Mouse (Mus musculus) G1E (cell line): ENCODE results near the gene B3gat2. TPM values are rescaled to one million over a fixed set of nuclear protein-coding genes. Genes with fewer than 3 reads are reported as not detected.

ENCODE experiments used
- ATAC-seq: 2 replicates; pipeline ENCODE4 v1.8.0; 2016; ENCODE audit warnings: mild to moderate bottlenecking; ENCODE audit not compliant: insufficient number of reproducible peaks, poor library complexity, low FRiP score, severe bottlenecking; ENCODE audit errors: extremely low read depth
- DNase-seq: peaks from one replicate; pipeline ENCODE4 v3.0.0; 2012; ENCODE audit warnings: low spot score
- H3K27me3 ChIP-seq: 2 replicates; pipeline ENCODE4 v1.6.1; 2012; ENCODE audit warnings: mild to moderate bottlenecking, low read length, inconsistent platforms; ENCODE audit not compliant: insufficient read depth
- H3K36me3 ChIP-seq: replicated peaks from 2 replicates; pipeline ENCODE3; 2012; ENCODE audit warnings: mild to moderate bottlenecking, inconsistent platforms
- H3K4me1 ChIP-seq: 2 replicates; pipeline ENCODE4 v1.6.1; 2012; ENCODE audit warnings: low read depth, low read length, inconsistent platforms, mixed read lengths; ENCODE audit not compliant: insufficient read depth
- H3K4me3 ChIP-seq: 2 replicates; pipeline ENCODE4 v1.5.1; 2012; ENCODE audit warnings: low read depth, mild to moderate bottlenecking, inconsistent platforms, low read length, moderate library complexity, mixed read lengths
- H3K9me3 ChIP-seq: replicated peaks from 2 replicates; pipeline ENCODE4 v1.6.1; 2012; ENCODE audit warnings: inconsistent platforms
- CTCF ChIP-seq: IDR thresholded peaks from 2 replicates; pipeline ENCODE4 v1.5.1; 2012; ENCODE audit warnings: low read depth, low read length, inconsistent platforms, mixed read lengths
- GATA1 ChIP-seq: IDR thresholded peaks from 2 replicates; pipeline ENCODE4 v1.6.1; 2012; ENCODE audit warnings: borderline replicate concordance, low read length, inconsistent platforms, mixed read lengths
- GATA2 ChIP-seq: IDR thresholded peaks from 2 replicates; pipeline ENCODE4 v1.6.1; 2012; ENCODE audit warnings: low read depth, low read length, inconsistent platforms, borderline replicate concordance
- POLR2AphosphoS5 ChIP-seq: IDR thresholded peaks from 2 replicates; pipeline ENCODE4 v1.6.1; 2012; ENCODE audit warnings: low read depth, low read length, inconsistent platforms; ENCODE audit not compliant: insufficient replicate concordance
- TAL1 ChIP-seq: conservative IDR thresholded peaks from 2 replicates; pipeline ENCODE4 v1.6.1; 2012; ENCODE audit warnings: low read depth, low read length, inconsistent platforms, mixed read lengths
- polyA plus RNA-seq: library from polyadenylated mRNA; stranded (reverse); fragments of >175 nt; gene quantifications from 2 replicates; pipeline ENCODE4 v1.2.3, GENCODE M21; 2012
- total RNA-seq, 2 experiments: library from RNA; stranded (forward) in 1 of 2; stranded (reverse) in 1 of 2; fragments of 200-1000 nt in 1 of 2; fragments of >200 nt in 1 of 2; fragmentation: Nextera tagmentation in 1 of 2; gene quantifications; 2 replicates each; pipeline ENCODE4 v1.2.3; 2014 to 2017

The B3gat2 gene
- total and polyA plus RNA-seq, 3 experiments: 0.01 to 0.22 TPM; not detected in 1

DNA sequence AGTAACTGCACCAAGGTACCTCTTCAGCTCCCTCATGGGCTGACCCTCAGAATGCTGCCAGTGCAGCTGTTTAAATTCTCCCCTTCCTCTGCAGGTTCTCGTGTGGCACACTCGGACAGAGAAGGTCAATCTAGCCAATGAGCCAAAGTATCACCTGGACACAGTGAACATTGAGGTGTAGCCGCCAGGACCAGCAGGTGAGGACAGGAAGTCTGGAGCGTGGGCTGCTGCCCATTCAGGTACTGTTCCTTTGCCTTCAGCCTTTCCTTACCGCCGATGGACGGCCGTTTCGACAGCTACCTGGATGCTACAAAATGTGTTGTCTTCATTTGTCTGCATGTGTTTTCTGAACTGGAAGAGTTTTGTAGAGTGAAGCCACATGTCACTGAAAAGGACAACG lies 83.5 kb downstream of the B3gat2 start:
- peaks cover 88% of the 10 kb centered on the region for H3K36me3 ChIP-seq
- peaks cover 3% of the 10 kb centered on the region; the same call in 1 of the 2 replicates for H3K4me1 ChIP-seq
- TF ChIP-seq TAL1 (no peak), CTCF (no peak), POLR2AphosphoS5 (no peak), GATA1 (no peak), GATA2 (no peak)
- H3K27me3 ChIP-seq: no peaks in the 10 kb centered on the region
- H3K9me3 ChIP-seq: no peaks in the 10 kb centered on the region
- DNase-seq (no peak), ATAC-seq (no peak)
- H3K4me3 ChIP-seq: no peak overlapping the region

DNA sequence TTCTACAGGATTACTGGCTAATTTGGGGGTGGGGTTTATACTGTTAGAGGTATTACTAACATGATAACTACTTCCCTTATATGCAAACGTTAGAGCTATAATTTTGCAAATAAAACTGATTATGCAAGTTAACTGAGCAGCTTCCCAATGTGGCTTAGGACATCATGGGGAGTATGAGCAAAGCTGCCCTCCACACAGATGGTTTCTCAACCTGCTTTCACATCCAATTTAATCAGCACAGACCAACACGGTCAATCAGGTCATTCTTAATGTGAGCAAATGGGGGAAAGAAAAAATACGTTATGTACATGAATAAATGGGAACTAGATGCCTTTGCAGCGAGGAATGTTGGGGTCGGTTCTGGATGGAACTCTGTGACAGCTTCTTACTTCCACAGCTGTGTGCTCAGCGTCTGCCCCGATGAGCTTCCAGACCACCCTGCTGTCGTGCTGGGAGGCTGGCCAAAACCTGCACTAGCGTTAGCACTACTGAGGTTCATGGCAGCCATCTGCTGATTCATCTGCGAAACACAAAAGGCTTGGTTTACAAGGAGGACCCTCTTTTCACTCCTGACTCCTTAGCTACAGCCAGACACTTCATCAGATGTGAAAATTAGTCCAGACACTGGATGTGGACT lies 84.6 kb downstream of the B3gat2 start:
- TF ChIP-seq GATA1 (no peak), GATA2 (no peak), CTCF (no peak), POLR2AphosphoS5 (no peak), TAL1 (no peak)
- no peak overlapping the region for H3K4me3 ChIP-seq
- peaks cover 92% of the 10 kb centered on the region for H3K36me3 ChIP-seq
- H3K27me3 ChIP-seq: no peaks in the 10 kb centered on the region
- no peaks in the 10 kb centered on the region for H3K9me3 ChIP-seq
- no peaks in the 10 kb centered on the region for H3K4me1 ChIP-seq
- ATAC-seq: no peak
- no peak for DNase-seq

DNA sequence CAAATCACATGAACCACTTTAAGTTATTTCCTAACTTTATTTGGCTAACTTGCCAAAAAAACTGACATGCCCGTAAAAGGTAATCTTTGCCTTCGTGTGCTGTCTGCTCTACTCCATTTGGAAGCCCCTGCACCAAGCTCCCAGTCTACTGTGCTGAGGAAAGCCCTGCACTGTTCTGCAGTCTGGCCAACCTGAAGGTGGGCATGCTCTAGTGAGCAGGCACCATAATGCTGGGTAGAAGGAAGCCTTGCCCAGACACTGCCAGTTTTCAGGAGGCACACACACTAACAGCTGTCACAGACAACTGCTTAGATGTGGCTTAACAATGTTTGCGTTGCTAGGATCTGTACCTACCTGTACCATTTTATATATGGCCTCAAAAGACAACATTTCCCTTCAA lies 94.1 kb downstream of the B3gat2 start:
- H3K9me3 ChIP-seq: no peaks in the 10 kb centered on the region
- DNase-seq (no peak), ATAC-seq (no peak)
- no peaks in the 10 kb centered on the region for H3K4me1 ChIP-seq
- H3K36me3 ChIP-seq: peaks cover 80% of the 10 kb centered on the region
- H3K4me3 ChIP-seq: no peak overlapping the region
- TF ChIP-seq CTCF (no peak), GATA1 (no peak), TAL1 (no peak), GATA2 (no peak), POLR2AphosphoS5 (no peak)
- H3K27me3 ChIP-seq: no peaks in the 10 kb centered on the region

- ATAC-seq: no peak
- no peak for TF ChIP-seq POLR2AphosphoS5
- no peak for TF ChIP-seq TAL1
- no peak for TF ChIP-seq GATA2
- no peak for TF ChIP-seq CTCF
- no peak for TF ChIP-seq GATA1
- Histone ChIP-seq H3K36me3 (peaks cover 57% of the 10 kb centered on the region), H3K9me3 (no peaks in the 10 kb centered on the region), H3K27me3 (no peaks in the 10 kb centered on the region), H3K4me1 (no peaks in the 10 kb centered on the region), H3K4me3 (no peak overlapping the region)
- DNase-seq: no peak
These were observed 99.4 kb downstream of the B3gat2 start for GRCm38 (mm10) chr1:23860944-23861343.

DNA sequence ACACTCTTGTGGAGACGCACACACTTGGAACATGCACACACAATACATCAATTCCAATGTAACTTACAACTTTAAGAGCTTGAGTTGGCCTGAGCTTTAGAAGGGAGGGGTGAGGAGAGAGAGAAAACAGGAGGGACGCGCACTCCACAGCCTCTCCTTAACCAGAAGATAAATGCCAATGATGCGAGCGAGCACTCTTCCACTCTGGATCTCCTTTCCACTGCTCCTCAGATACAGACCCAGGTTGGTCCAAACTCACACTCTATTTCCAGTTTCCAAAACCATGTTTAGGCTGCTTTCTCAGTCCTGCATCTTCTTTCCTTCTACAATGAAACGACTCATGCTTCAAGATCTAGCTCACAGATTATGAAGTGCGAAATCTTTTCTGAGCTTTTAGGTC lies 104.0 kb downstream of the B3gat2 start:
- TF ChIP-seq POLR2AphosphoS5 (no peak), GATA2 (no peak), CTCF (no peak), GATA1 (no peak)
- Histone ChIP-seq H3K9me3 (no peaks in the 10 kb centered on the region), H3K36me3 (peaks cover 40% of the 10 kb centered on the region), H3K27me3 (no peaks in the 10 kb centered on the region), H3K4me1 (peaks cover 5% of the 10 kb centered on the region), H3K4me3 (no peak overlapping the region)
- DNase-seq (no peak), ATAC-seq (no peak)

DNA sequence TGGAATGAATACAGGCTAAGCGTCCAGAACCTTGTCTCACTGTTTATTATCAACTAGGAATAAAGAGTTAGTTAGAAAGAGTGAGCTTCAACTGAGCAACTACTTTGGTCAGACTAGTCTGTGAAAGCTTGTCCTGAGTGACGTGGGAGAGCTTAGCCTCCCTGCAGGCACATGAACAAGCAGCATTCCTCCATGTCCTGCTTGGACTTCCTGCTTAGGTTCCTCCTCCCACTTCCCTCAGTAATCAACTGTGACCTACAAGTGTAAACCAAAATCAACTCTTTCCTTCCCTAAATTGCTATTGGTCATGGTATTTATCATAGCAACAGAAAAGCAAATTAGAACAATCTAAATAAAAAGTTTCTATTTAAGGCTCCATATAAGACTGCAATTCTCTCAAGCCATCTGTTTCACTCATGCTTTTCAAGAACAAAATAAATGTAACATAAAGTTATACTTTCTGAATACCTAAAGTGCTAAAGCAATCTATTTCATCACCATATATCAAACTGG lies 105.9 kb downstream of the B3gat2 start:
- ATAC-seq (no peak; the same call in 1 of the 2 replicates), DNase-seq (no peak)
- TF ChIP-seq POLR2AphosphoS5 (no peak), GATA1 (no peak), GATA2 (no peak), CTCF (no peak), TAL1 (no peak)

DNA sequence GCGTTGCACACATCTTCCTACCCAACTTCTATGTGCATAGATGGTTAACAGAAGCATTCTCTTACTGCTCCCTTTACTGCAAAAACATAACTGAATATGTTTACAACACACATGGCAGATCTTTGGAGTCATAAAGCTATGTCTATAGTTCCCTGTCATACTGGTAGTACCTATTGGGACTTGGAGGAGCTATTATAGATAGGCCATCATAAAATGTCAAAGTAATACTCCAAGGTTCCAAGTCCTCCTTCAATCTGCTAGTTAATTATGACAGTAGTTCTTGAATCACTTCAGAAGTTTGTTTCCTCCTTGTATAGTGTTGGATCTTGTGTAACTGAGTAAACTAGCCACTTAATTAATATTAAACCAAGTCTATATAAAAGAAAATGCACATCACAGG lies 110.6 kb downstream of the B3gat2 start:
- no peaks in the 10 kb centered on the region for H3K27me3 ChIP-seq
- no peak overlapping the region for H3K4me3 ChIP-seq
- peaks cover 6% of the 10 kb centered on the region for H3K4me1 ChIP-seq
- no peak for DNase-seq
- no peak for TF ChIP-seq TAL1
- TF ChIP-seq POLR2AphosphoS5: no peak
- TF ChIP-seq GATA2: no peak
- TF ChIP-seq CTCF: no peak
- TF ChIP-seq GATA1: no peak
- H3K9me3 ChIP-seq: no peaks in the 10 kb centered on the region
- H3K36me3 ChIP-seq: peaks cover 64% of the 10 kb centered on the region
- no peak for ATAC-seq

More for the DNA sequence above, 105.9 kb downstream of the B3gat2 start:
- no peak overlapping the region for H3K4me3 ChIP-seq
- peaks cover 51% of the 10 kb centered on the region for H3K36me3 ChIP-seq
- peaks cover 5% of the 10 kb centered on the region for H3K4me1 ChIP-seq
- H3K9me3 ChIP-seq: no peaks in the 10 kb centered on the region
- no peaks in the 10 kb centered on the region for H3K27me3 ChIP-seq
